Mouse (Mus musculus): Measurements from ENCODE around the gene Xpo4. TPM values are rescaled to one million over a fixed set of nuclear protein-coding genes. Genes with fewer than 3 reads are reported as not detected.

Gene Xpo4
- polyA plus RNA-seq, 1 experiment from 2014 or later = 13.0 TPM

- Histone ChIP-seq H3K9me3 (replicated peaks; ENCODE audit: control insufficient read depth, low read length) (no peaks in the 10 kb centered on the region), H3K9ac (ENCODE audit: low read length) (no peak overlapping the region), H3K27me3 (ENCODE audit: control insufficient read depth, insufficient read depth, low read length) (no peaks in the 10 kb centered on the region), H3K27ac (ENCODE audit: low read length) (no peak overlapping the region), H3K4me3 (ENCODE audit: low read length) (no peak overlapping the region), H3K36me3 (ENCODE audit: control insufficient read depth, insufficient read depth) (peaks cover 3% of the 10 kb centered on the region; the same call in 1 of the 2 replicates), H3K4me1 (ENCODE audit: control insufficient read depth, insufficient read depth, low read length) (peaks cover 24% of the 10 kb centered on the region), H3K4me2 (ENCODE audit: low read depth, low read length) (no peak overlapping the region)
- ATAC-seq (replicated peaks; ENCODE audit: extremely low read depth, insufficient read depth, low FRiP score) = no peak
- WGBS = 66% methylated on average over 4 of the region's 4 CpGs
These were observed 55.4 kb downstream of the Xpo4 start for GRCm38 (mm10) chr14:57609816-57610329.

GRCm38 (mm10) chr14:57607500-57607899, 57.7 kb downstream of the Xpo4 start:
- Histone ChIP-seq H3K4me2 (ENCODE audit: low read depth, low read length) (no peak overlapping the region), H3K9me3 (replicated peaks; ENCODE audit: control insufficient read depth, low read length) (no peaks in the 10 kb centered on the region), H3K4me1 (ENCODE audit: control insufficient read depth, insufficient read depth, low read length) (peaks cover 19% of the 10 kb centered on the region), H3K4me3 (ENCODE audit: low read length) (no peak overlapping the region), H3K27me3 (ENCODE audit: control insufficient read depth, insufficient read depth, low read length) (no peaks in the 10 kb centered on the region), H3K36me3 (ENCODE audit: control insufficient read depth, insufficient read depth) (peaks cover 17% of the 10 kb centered on the region), H3K27ac (ENCODE audit: low read length) (peak overlapping the region; percentile 51; the same call in 1 of the 2 replicates), H3K9ac (ENCODE audit: low read length) (no peak overlapping the region)
- 9% methylated on average over 1 of the region's 1 CpGs for WGBS
- peak; percentile 98 for ATAC-seq (replicated peaks; ENCODE audit: extremely low read depth, insufficient read depth, low FRiP score)

DNA sequence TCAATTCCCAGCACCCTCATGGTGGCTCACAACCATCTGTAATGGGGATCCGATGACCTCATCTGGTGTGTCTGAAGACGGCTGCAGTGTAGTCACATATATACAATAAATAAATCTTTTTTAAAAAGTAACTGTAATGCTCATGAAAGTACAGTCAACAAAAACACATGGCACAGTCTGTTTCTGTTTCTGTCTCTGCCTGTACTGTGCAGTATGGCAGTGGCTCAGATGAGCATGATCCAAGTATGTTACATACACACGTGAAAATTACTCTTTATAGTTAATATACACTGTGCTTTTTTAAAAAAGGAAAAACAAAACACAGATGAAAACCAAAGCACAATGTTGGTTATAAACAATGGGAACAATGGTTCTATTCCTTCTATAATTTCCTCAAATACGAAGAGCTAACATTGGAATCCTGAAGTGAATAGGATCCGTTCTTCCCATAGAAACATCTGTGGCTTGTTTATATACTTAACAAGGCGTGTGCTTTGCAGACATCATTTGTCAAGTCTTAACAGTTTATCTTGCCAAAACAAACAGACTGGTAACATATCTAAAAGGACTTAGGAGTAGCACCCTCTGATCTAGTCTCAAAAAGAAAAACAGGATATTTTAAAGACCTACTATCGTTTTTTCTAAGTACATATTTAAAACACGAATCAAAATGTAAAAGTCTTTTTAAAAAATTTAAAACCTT, 58.4 kb downstream of the Xpo4 start:
- Histone ChIP-seq H3K36me3 (ENCODE audit: control insufficient read depth, insufficient read depth) (peaks cover 17% of the 10 kb centered on the region), H3K27me3 (ENCODE audit: control insufficient read depth, insufficient read depth, low read length) (no peaks in the 10 kb centered on the region), H3K4me3 (ENCODE audit: low read length) (no peak overlapping the region), H3K4me2 (ENCODE audit: low read depth, low read length) (no peak overlapping the region), H3K27ac (ENCODE audit: low read length) (no peak overlapping the region), H3K4me1 (ENCODE audit: control insufficient read depth, insufficient read depth, low read length) (peaks cover 19% of the 10 kb centered on the region), H3K9me3 (replicated peaks; ENCODE audit: control insufficient read depth, low read length) (no peaks in the 10 kb centered on the region), H3K9ac (ENCODE audit: low read length) (no peak overlapping the region)
- WGBS = 55% methylated on average over 8 of the region's 8 CpGs
- no peak for ATAC-seq (replicated peaks; ENCODE audit: extremely low read depth, insufficient read depth, low FRiP score)

GRCm38 (mm10) chr14:57593279-57593678, 72.0 kb downstream of the Xpo4 start:
- no peaks in the 10 kb centered on the region for H3K9me3 ChIP-seq (replicated peaks; ENCODE audit: control insufficient read depth, low read length)
- no peak overlapping the region for H3K27ac ChIP-seq (ENCODE audit: low read length)
- H3K9ac ChIP-seq (ENCODE audit: low read length) = no peak overlapping the region
- no peak overlapping the region for H3K4me2 ChIP-seq (ENCODE audit: low read depth, low read length)
- no peaks in the 10 kb centered on the region for H3K27me3 ChIP-seq (ENCODE audit: control insufficient read depth, insufficient read depth, low read length)
- WGBS = 93% methylated on average over 5 of the region's 5 CpGs
- H3K4me1 ChIP-seq (ENCODE audit: control insufficient read depth, insufficient read depth, low read length) = no peaks in the 10 kb centered on the region
- no peak overlapping the region for H3K4me3 ChIP-seq (ENCODE audit: low read length)
- peaks cover 43% of the 10 kb centered on the region for H3K36me3 ChIP-seq (ENCODE audit: control insufficient read depth, insufficient read depth)
- no peak for ATAC-seq (replicated peaks; ENCODE audit: extremely low read depth, insufficient read depth, low FRiP score)

- H3K9me3 ChIP-seq (replicated peaks; ENCODE audit: control insufficient read depth, low read length) = no peaks in the 10 kb centered on the region
- H3K27me3 ChIP-seq (ENCODE audit: control insufficient read depth, insufficient read depth, low read length) = no peaks in the 10 kb centered on the region
- ATAC-seq (replicated peaks; ENCODE audit: extremely low read depth, insufficient read depth, low FRiP score) = no peak
- 84% methylated on average over 3 of the region's 3 CpGs for whole genome bisulfite sequencing
- no peaks in the 10 kb centered on the region for H3K4me1 ChIP-seq (ENCODE audit: control insufficient read depth, insufficient read depth, low read length)
- no peak overlapping the region for H3K27ac ChIP-seq (ENCODE audit: low read length)
- peaks cover 40% of the 10 kb centered on the region for H3K36me3 ChIP-seq (ENCODE audit: control insufficient read depth, insufficient read depth)
- H3K4me3 ChIP-seq (ENCODE audit: low read length) = no peak overlapping the region
- no peak overlapping the region for H3K4me2 ChIP-seq (ENCODE audit: low read depth, low read length)
- H3K9ac ChIP-seq (ENCODE audit: low read length) = no peak overlapping the region
These were observed 73.4 kb downstream of the Xpo4 start for GRCm38 (mm10) chr14:57591830-57592229.

DNA sequence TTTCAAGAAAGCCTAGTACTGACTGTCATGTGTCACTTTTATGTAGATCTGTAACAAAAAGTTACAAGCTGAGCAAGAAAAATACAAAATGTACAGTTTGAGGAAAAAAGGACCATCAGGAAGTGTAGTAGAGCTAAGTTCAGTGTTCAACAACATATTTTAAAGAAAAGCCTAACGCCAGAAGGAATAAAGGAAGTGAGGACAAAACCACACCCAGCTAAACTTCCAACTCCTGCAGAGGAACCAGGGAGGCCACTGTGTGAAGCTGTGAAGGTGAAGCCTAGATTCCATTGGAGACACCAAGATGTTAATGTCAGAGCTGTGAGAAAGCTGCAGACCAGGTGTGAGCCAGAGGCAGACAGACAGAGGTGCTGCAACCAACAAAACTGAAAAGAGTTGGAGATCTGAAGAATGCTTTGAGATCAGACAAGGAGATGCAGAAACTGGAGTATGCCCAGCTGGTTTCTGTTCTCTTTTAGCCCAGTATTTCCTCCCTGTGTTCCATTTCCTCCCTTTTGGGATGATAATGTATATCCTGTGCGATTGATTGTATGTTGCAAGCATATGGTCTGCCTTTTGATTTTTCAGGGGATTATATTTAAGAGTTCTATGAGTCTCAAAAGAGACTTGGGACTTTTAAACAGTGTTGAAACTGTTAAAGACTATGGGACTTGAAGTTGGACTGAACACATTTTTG, 88.7 kb downstream of the Xpo4 start:
- Histone ChIP-seq H3K36me3 (ENCODE audit: control insufficient read depth, insufficient read depth) (peaks cover 23% of the 10 kb centered on the region), H3K9ac (ENCODE audit: low read length) (no peak overlapping the region), H3K4me1 (ENCODE audit: control insufficient read depth, insufficient read depth, low read length) (no peaks in the 10 kb centered on the region), H3K27ac (ENCODE audit: low read length) (no peak overlapping the region), H3K4me3 (ENCODE audit: low read length) (no peak overlapping the region), H3K27me3 (ENCODE audit: control insufficient read depth, insufficient read depth, low read length) (no peaks in the 10 kb centered on the region), H3K4me2 (ENCODE audit: low read depth, low read length) (no peak overlapping the region), H3K9me3 (replicated peaks; ENCODE audit: control insufficient read depth, low read length) (peaks cover 13% of the 10 kb centered on the region)
- ATAC-seq (replicated peaks; ENCODE audit: extremely low read depth, insufficient read depth, low FRiP score) = no peak
- WGBS = 88% methylated on average over 2 of the region's 2 CpGs

DNA sequence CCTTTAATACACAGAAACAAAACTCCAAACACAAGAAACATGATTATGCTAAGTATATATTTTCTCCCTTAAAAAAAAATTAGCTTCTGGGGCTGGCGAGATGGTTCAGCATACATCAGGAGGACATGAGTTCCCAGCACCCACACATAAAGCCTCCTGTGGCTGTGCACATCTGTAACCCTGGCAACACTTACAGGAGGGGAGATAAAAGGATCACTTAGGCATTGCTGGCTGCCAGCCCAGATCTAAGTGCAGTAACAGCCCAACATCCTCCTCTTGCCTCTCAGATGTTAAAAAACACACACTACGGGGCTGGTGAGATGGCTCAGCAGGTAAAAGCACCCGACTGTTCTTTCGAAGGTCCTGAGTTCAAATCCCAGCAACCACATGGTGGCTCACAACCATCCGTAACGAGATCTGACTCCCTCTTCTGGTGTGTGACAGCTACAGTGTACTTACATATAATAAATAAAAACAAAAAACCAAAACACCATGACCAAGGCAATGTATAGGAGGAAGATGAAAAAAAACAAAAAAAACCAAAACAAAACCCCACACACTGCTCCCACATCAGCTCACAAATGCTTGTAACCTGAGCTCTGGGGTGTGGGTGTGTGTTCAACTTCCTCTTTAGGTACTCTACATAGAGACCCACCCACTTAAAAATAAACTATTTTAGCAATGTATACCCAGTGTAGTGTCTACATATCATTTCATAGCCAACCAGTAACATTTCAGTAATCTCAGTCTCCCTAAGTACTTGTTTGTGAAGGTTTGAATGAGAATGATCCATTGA, 90.2 kb downstream of the Xpo4 start:
- 76% methylated on average over 6 of the region's 6 CpGs for WGBS
- peaks cover 13% of the 10 kb centered on the region for H3K9me3 ChIP-seq (replicated peaks; ENCODE audit: control insufficient read depth, low read length)
- H3K4me3 ChIP-seq (ENCODE audit: low read length) = no peak overlapping the region
- no peaks in the 10 kb centered on the region for H3K27me3 ChIP-seq (ENCODE audit: control insufficient read depth, insufficient read depth, low read length)
- ATAC-seq (replicated peaks; ENCODE audit: extremely low read depth, insufficient read depth, low FRiP score) = no peak
- H3K27ac ChIP-seq (ENCODE audit: low read length) = no peak overlapping the region
- peaks cover 23% of the 10 kb centered on the region for H3K36me3 ChIP-seq (ENCODE audit: control insufficient read depth, insufficient read depth)
- peaks cover 4% of the 10 kb centered on the region; the same call in 1 of the 2 replicates for H3K4me1 ChIP-seq (ENCODE audit: control insufficient read depth, insufficient read depth, low read length)
- no peak overlapping the region for H3K9ac ChIP-seq (ENCODE audit: low read length)
- no peak overlapping the region for H3K4me2 ChIP-seq (ENCODE audit: low read depth, low read length)

GRCm38 (mm10) chr14:57571155-57572133, 93.8 kb downstream of the Xpo4 start, which contains the start of gene Eef1akmt1:
TSS of gene Eef1akmt1 (minus strand) at chr14:57571612.
- 7% methylated on average over 35 of the region's 35 CpGs for WGBS
- H3K36me3 ChIP-seq (ENCODE audit: control insufficient read depth, insufficient read depth) = peaks cover 10% of the 10 kb centered on the region
- H3K9ac ChIP-seq (ENCODE audit: low read length) = peak within 1 kb of the TSS; percentile 86
- peaks cover 4% of the 10 kb centered on the region; the same call in 1 of the 2 replicates for H3K4me1 ChIP-seq (ENCODE audit: control insufficient read depth, insufficient read depth, low read length)
- H3K9me3 ChIP-seq (replicated peaks; ENCODE audit: control insufficient read depth, low read length) = peaks cover 8% of the 10 kb centered on the region
- no peaks in the 10 kb centered on the region for H3K27me3 ChIP-seq (ENCODE audit: control insufficient read depth, insufficient read depth, low read length)
- peak within 1 kb of the TSS; percentile 84 for H3K4me3 ChIP-seq (ENCODE audit: low read length)
- peak; percentile 99 for ATAC-seq (replicated peaks; ENCODE audit: extremely low read depth, insufficient read depth, low FRiP score)
- peak within 1 kb of the TSS; percentile 83 for H3K4me2 ChIP-seq (ENCODE audit: low read depth, low read length)
- H3K27ac ChIP-seq (ENCODE audit: low read length) = peak within 1 kb of the TSS; percentile 62

All from heart, embryonic 16.5 days (tissue).